Mouse (Mus musculus) adrenal gland, adult (tissue): Measurements from ENCODE around the gene Cic.

Experiments used
- DNase-seq, 2 experiments: peaks; one replicate each; pipeline ENCODE4 v3.0.0; 2022 to 2023; ENCODE audit warnings: low spot score in 1 of 2; ENCODE audit not compliant: inconsistent age in 2 of 2

The Cic gene

DNA sequence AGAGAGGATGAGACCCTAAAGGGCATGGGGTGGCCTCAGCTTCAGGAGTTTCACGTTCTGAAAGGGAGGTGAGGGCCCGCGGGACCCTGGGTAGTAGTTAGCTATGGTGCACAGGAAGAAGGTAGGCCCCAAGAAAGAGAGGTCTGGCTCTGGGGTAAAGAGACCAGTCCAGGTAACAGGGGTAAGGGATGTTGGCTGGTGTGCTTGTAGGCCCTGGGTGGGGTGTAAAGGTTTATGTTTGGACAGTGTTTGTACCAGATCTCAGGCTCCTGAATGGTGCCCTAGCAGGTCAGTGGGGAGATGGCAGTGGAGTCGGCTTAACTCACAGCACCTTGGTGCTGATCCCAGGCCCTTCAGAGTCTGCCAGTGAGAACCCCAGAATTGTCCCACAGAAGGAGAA lies 1.5 kb downstream of the Cic start:
- DNase-seq, result peak; percentile 39 to 73

GRCm38 (mm10) chr7:25269545-25270271 lies 2.2 kb downstream of the Cic start:
- peak in 1 of 2 experiments; percentile 58 for DNase-seq

- peak; percentile 27 to 42 for DNase-seq
These were observed 3.4 kb downstream of the Cic start for GRCm38 (mm10) chr7:25270652-25271633.

GRCm38 (mm10) chr7:25271651-25272444 lies 4.3 kb downstream of the Cic start:
- peak in 1 of 2 experiments; percentile 44 for DNase-seq

GRCm38 (mm10) chr7:25272445-25273258 lies 5.1 kb downstream of the Cic start:
- peak in 1 of 2 experiments; percentile 24 for DNase-seq

DNA sequence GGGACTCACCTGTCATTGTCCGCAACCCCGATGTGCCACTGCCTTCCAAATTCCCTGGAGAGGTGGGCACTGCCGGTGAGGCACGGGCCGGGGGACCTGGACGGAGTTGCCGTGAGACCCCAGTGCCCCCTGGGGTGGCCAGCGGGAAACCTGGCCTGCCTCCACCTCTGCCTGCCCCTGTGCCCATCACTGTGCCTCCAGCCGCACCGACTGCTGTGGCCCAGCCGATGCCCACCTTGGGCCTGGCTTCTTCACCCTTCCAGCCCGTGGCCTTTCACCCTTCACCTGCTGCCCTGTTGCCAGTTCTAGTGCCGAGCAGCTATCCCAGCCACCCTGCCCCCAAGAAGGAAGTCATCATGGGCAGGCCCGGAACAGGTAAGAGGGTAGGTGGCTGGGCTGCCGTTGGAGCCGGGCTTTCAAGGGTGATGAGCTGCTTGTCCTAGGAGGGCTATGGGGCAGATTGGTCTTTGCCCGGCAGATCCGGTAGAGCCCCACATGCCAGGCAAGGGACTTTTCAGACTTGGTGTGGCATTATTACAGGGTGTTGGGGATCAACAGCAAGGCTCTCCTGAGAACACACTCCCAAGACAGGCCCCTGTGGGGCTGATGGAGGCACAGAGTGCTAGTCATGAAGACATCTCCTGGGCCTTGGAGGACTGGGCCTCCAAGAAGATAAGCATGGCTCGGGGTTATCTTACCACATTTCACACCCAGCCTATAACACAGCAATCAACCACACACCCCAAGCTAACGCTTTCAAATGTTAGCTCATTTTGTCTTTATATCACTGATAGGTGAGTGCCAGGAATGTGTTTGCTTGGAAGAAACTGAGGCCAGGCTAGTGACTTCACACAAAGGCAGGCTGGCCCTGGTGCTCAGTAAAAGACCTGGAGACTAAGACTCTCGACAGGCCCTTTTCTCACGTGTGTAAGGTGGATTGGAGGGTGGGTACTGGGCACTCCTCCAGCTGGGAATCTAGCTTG lies 6.0 kb downstream of the Cic start:
- peak in 1 of 2 experiments; percentile 42 for DNase-seq

GRCm38 (mm10) chr7:25274571-25274970 lies 7.1 kb downstream of the Cic start:
- DNase-seq, result peak in 1 of 2 experiments; percentile 44

GRCm38 (mm10) chr7:25274996-25275395 lies 7.5 kb downstream of the Cic start:
- DNase-seq, result peak in 1 of 2 experiments; percentile 29

DNA sequence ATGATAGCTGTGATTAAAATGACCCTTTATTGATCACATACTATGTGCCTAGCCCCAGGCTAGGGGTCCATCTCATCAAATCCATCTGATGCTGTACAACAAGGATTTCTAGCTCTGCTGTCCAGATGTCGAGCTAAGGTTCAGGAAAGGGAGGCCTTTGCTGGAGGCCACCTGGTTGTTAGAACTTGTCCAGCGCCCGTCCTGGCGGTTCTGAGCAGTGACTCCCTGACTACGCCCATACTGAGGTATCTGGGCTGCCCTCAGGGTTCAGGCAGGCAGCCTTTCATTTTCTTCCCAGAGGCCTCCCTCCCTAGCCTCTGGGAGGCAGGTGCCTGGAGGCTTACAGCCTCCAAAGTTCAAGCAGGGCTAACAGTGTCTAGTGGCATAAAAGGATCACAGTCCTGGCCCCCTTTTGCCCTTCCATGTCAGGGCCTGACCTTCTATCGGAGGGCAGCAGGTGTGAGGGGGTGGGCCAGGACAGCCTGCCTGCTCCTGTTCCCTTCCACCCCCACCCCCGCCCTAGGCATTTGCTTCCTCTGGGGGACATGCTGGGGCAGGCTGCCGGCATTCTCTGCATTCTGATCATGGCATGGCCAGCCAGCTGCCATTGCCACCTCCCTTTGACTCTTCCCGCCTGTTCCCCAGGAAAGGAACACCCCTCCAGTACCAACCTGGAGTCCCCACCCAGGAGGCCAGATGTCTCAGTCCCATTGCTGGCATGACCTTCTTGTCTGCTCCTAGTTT lies 8.2 kb downstream of the Cic start:
- DNase-seq, result peak in 1 of 2 experiments; percentile 27

DNA sequence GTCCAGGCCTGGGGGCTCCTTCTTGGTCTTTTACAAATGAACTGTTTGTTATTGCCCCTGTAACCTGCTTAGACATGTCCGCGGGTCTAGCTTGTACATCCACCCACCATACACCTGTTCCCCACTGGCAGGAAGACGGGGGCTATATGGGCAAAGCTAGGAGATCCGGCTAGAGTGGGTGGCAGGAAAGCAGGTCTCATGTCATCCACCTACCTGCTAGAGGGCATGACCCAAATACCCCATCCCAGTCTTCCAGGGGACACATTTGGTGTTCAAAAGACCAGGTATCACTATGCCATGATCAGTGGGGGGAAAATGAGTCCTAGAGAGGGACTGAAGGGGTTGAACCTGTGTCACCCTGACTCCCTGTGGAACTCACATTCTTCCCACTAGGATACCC lies 9.9 kb downstream of the Cic start:
- no peak for DNase-seq

DNA sequence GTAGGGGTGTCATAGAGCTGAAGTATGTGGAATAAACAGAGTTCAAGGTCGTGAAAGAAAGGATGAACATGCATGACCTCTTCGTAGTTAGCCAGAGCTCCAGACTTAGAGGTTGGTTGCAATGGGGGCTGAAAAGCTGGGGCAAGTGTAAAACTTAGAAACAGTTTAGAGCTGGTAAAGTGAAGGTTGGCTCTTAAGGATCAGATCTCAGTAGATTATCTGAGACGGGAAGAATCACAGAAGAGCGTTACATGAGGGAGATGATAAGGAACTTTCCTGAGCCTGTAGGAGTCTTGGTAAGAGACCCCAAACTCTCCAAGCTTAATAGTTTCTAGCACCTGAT lies 10.5 kb downstream of the Cic start:
- no peak for DNase-seq

GRCm38 (mm10) chr7:25278341-25279075 lies 11.0 kb downstream of the Cic start:
- DNase-seq, result peak; percentile 88 to 95

DNA sequence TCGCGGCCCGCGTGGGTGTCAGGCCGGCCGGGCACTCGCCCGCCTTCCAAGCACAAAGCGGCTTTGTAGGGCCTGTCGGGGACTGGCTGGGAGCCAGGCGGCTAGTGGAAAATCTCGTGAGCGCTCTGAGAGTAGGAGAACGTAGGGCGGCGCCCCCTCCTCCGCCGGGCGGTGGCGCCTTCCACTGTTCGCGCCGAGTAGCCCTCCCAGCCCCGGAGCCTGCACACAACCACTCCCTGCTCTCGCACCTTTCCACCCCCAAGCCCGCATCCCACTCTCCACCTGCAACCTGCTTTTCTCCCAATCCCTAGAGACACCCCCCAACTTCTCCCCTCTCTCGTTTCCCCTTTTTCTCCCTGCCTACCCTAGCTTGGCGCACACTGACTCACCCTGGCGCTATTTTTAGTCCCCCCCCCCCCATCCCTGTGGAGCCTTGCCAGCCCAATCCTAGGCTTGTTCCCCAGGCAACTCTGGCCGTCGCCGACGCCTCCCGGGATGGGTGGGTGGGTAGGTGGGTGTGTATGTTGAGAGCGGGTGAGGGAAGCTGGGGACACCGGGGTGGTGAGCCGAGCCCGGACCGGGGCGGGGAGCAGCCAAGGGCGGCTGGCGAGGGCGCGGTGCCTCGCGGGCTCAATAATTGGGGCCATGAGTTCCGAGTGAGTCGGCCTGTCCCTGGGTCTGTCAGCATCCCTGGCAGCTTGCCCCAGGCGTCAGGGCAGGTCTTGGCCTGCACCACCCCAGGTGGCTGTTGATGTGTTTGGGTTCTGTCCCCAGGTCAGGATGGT lies 11.8 kb downstream of the Cic start:
- DNase-seq, result peak; percentile 91 to 96

- peak; percentile 81 to 92 for DNase-seq
These were observed 12.6 kb downstream of the Cic start for GRCm38 (mm10) chr7:25279861-25280791.

DNA sequence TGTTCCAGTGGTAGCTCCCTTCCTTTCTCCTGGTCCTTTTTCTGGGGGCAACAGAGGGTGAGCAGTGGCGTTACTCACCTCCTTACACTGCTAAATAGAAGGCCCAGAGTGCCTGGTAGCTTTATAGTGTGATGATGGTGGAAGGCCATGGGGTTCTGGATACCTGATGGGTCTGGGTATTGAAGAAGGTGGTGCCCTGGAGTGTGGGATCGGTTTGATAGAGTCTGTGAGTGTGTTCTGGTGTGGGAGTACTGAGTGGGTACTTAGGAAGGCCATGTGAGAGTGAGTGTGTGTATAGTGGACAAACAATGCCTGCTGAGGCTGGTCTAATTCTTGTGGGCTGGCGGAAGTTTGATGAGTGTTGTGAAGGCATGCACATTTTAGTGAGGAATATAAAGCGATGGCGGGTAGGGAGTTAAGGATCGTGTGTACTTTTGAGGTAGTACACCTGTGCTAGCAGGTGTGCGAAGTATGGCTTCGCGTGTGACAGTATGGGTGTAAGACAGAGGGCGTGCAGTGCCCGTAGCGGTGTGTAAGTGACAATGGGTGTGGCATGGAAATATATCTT lies 13.7 kb downstream of the Cic start:
- peak; percentile 32 to 71 for DNase-seq
